Mouse (Mus musculus) CD8-positive naive resting alpha-beta T cell, adult 2 months (primary cell): ENCODE measurements around the gene Echdc1.
"Not testable (repeated sequence)": the region's sequence is repeated elsewhere in the genome, so short reads cannot be mapped to it uniquely, and the experiment has no call there.

Experiments
- DNase-seq, 2 experiments: peaks; one replicate each; pipeline ENCODE4 v3.0.0; 2022; ENCODE audit warnings: low read depth in 2 of 2, low spot score in 2 of 2

The Echdc1 gene

GRCm38 (mm10) chr10:29313064-29313638 is at the start of gene Echdc1:
Echdc1 (plus strand) TSS chr10:29313166.
- peak; percentile 72 to 77 for DNase-seq

- DNase-seq, result no peak
Measured at GRCm38 (mm10) chr10:29281736-29282135, 31.2 kb upstream of the Echdc1 start.

GRCm38 (mm10) chr10:29285757-29286156 is 27.2 kb upstream of the Echdc1 start:
- DNase-seq, result no peak

- no peak for DNase-seq
Measured at GRCm38 (mm10) chr10:29302230-29302629, 10.7 kb upstream of the Echdc1 start.

GRCm38 (mm10) chr10:29311480-29312219 is 1.3 kb upstream of the Echdc1 start:
- DNase-seq, result no peak

- DNase-seq, result no peak
Measured at GRCm38 (mm10) chr10:29313905-29314304, 939 bp downstream of the Echdc1 start.

- DNase-seq, result no peak
Measured at GRCm38 (mm10) chr10:29324817-29325216, 11.9 kb downstream of the Echdc1 start.

DNA sequence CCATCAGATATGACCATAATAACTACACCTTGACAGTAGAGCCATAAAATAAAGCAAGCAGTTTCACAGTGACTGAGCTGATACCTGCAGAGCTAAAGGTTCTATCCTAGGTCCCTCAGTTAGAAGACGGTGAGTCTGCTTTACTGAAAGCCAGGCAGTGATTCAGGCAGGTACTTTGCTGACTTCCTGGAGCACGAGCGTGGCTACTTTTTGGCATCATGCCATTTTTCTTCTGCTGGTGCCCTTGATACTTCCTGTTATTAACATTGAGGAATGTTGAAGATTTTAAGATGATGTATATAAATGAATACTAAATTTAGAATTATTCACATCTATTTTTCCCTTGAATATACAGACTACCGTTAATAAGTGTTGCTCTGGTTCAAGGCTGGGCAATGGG is 20.9 kb downstream of the Echdc1 start:
- no peak for DNase-seq

DNA sequence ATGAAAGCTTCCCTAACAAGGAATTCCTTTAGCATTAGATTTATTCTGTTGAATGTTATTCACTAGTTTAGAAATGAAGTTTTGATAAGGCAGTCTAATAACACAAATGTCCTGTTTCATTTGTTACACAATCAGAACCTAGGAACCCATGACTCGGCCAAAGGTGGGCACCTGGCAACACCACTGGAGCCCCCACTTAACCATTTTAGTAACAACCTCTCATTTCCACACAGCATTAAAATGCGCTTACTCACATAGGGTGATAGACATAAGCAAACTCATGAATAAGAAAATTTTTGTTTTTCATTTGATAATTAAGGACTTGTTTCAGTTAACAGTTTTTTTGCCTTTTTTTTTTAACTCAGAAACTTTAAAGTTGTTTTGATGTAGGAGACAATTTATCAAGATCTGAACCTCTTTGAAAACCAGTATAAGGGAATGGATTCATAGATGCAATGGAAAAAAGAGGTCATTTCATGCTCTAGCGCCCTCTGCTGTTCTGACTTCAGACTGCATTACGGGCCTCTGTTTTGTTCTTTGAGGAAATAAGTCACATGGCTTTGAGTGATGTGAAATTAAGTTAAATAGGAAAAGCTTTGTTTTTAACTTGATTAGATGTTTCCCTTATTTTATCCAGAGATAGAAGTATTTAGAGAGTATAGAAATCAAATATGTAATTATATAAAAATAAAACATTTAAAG is 25.5 kb downstream of the Echdc1 start:
- peak; percentile 37 to 72 for DNase-seq

GRCm38 (mm10) chr10:29344232-29344631 is 31.3 kb downstream of the Echdc1 start:
- no peak for DNase-seq

DNA sequence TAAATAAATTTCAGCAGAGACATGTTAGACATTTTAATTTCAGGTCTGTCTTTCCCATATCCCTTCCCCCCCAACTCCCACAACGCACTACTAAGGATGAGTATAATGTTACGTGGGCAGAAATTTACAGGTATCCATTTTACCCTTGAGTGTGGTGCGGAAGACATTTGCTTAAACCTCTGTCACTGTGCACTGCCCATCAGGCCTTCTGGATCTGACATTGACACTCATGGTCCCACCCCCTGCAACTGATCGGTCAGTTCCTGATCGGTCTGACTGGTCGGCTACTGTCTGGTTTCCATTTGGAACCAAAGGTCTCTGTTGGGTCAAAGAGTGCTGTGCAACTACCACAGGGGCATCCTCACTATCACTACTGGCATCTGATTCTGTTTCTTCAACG is 33.7 kb downstream of the Echdc1 start:
- no peak for DNase-seq

- no peak for DNase-seq
Measured at GRCm38 (mm10) chr10:29351420-29351819, 38.5 kb downstream of the Echdc1 start.

- no peak for DNase-seq
Measured at GRCm38 (mm10) chr10:29352575-29352974, 39.6 kb downstream of the Echdc1 start.

DNA sequence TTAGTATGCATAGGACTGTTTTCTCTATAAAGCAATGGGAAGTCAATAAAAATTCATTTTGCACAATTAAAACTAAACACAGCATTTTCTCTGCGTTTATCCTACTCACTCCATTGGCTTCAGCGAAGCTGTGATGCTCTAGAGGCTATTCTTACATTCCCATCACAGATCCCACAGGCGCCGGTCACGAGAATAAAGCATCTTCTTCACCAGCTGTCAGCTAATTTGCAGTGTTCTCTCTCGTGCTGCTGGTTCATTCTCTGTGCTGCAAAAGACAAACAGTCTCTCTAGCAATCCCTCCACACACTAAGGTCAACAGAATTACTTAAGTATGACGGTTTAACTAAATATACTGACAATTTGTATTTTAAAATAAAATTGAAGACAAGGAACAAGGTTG is 41.2 kb downstream of the Echdc1 start:
- no peak for DNase-seq

DNA sequence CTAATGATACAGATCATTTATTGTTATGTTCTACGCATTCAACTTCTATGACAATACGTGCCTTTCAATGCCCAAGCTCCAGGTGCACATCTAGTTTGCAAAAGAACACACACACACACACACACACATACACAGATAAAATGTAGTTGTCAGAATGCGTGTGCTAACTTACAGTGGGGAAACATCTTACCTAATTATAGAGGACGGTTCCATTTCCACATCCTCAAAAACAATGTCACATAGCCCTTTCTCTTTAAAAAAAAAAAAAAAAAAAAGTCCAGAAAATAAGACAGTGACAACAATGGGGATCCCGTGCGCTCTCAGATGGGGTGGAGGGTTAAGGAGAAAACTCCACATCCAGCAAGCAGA is 48.1 kb downstream of the Echdc1 start:
- DNase-seq, result no peak

DNA sequence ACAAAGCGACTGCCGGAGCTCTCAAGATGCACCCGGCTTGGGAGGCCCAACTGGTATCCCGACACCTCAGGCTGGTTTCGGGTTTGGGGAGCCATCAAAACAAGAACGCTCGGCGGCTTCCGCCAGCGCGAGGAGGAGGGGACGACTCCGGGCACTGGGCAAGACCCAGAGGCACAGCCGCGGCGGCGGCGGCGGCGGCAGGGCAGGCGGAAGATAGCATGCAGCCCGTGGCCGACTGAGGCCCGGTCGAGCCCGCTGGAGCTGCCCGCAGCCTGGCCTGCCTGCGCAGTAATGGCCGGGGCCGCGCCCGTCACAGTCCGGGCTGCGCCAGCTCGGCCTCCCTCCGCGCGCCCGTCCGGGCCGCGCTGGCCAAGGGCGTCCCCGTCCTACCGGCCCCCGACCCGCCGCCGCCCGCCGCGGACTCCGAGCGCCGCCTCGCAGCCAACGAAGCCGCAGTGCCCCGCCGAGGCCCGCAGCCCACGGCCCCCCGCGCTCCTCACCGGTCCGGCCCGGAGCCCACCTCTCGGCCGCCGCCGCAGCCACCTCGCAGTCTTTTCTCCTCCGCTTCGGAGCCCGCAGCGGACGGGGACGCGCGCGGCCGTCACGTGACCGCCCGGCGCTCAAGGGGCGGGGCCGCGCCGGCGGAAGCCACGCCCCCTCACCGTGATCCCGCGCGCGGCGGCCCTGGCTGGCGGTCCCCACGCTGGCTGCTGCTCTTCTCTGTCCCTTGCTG is 48.7 kb downstream of the Echdc1 start:
- DNase-seq, result peak; percentile 74 to 77

DNA sequence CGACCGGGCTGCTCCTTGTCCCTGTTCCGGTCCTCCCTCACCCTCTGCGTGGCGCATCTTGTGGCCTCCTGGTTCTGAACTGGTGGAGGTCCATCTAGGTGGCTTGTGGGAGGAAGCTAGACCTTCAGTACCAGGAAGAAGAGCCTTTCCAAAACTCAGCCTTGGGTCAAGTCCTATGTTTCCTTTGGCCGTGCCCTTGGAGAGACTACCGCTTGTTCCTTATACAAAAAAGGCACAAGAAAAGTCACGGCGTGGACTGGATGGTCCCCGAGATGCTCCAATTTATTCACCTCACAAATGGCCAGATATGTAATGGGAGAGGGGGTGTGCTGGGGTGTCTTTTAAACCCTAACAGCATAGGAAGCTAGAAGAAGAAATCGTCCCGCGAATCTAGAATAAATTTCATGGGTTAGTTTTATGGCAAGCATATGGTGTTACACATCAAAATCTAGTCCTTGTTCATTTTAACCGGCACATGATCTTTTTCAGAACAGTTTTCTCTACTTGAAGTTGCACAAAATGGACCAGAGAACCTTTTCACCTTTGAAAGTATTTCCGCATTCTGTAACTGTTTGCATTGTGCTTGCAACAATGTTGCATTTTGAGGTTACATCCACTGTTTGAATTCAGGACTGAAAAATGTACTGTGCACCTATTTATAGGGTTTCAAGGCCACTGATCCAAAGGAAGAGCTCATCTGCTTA is 49.4 kb downstream of the Echdc1 start, which contains the start of gene Rnf146:
Gene Rnf146 (minus strand): TSS at position 246 of the 704 bp plus-strand sequence.
- no peak for DNase-seq

- DNase-seq, result no peak
Measured at GRCm38 (mm10) chr10:29374065-29374464, 61.1 kb downstream of the Echdc1 start.

- DNase-seq, result no peak
Measured at GRCm38 (mm10) chr10:29381558-29381957, 68.6 kb downstream of the Echdc1 start.

GRCm38 (mm10) chr10:29394890-29395289 is 81.9 kb downstream of the Echdc1 start:
- DNase-seq, result not testable (repeated sequence)
